Comparison of ENCODE assay signal across 9 mouse cellular contexts in the genomic region with DNA sequence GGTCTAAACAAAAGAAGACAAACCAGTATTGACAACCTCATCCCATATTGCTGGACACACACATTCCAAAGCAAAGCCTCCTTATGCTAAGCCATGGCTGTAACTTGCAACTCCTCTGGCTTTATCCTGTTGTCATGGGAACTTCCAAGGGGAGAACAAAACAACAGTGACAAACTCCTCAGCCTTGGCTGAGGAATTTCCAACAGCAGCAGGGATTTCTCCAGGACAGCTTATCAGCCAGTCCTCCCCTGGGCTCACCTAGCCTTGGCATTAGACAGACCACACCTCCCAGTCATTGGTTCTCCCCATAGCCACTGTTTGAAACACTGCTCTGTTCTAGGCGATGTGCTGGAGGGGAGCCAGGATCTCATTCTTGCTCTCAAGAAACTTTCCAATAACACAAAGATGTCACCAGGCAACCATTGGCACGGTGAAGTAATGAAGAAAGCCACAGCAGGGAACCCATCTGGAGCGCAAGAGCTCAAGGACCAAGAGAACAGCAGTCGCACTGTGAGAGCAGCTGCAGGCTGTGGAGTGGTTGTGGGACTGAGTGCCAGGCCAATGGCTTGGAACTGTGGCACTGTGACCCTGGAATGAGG. TPM values are rescaled to one million over a fixed set of nuclear protein-coding genes. Genes with fewer than 3 reads are reported as not detected.
DNase-seq lines count a peak whose midpoint lies in the region; ATAC-seq lines count a peak whose summit lies in the region.
"Had no signal": no experiment of that assay in that cellular context is flagged by ENCODE, and none has a peak within 500 bp of the region (broad histone marks: within the 10 kb centered on the region; RNA-seq: fewer than 3 reads in every experiment).

No protein-coding gene starts in this region.

- no peaks in the 10 kb centered on the region for H3K9me3 ChIP-seq in kidney, embryonic 16.5 days (ENCODE audit: low read length)
- no peaks in the 10 kb centered on the region for H3K9me3 ChIP-seq in embryonic facial prominence, embryonic 14.5 days (ENCODE audit: control insufficient read depth, low read length)
- H3K9me3 ChIP-seq in heart, embryonic 13.5 days, result no peaks in the 10 kb centered on the region
- H3K9me3 ChIP-seq in midbrain, embryonic 10.5 days (replicated peaks), result no peaks in the 10 kb centered on the region
- H3K9me3 ChIP-seq in stomach, embryonic 16.5 days (replicated peaks; ENCODE audit: control insufficient read depth, low read length), result no peaks in the 10 kb centered on the region

- no peak for DNase-seq in kidney, adult 9 months
- DNase-seq in embryonic facial prominence, embryonic 14.5 days (ENCODE audit: low spot score), result peak; percentile 68
- peak; percentile 86 for DNase-seq in layer of hippocampus, adult 9-11 months
- peak; percentile 61 for DNase-seq in midbrain, embryonic 10.5 days (ENCODE audit: low spot score)
- no peak for DNase-seq in urinary bladder, adult 2 months (ENCODE audit: low spot score)

- peak; percentile 76 for ATAC-seq in kidney, embryonic 16.5 days (ENCODE audit: low FRiP score, low TSS enrichment)
- peak; percentile 72; the same call in 1 of the 2 replicates for ATAC-seq in embryonic facial prominence, embryonic 14.5 days (ENCODE audit: low read depth)
- ATAC-seq in heart, embryonic 13.5 days (ENCODE audit: extremely low read depth, insufficient number of reproducible peaks, low FRiP score, low TSS enrichment), result 0 out of 2 replicates have a peak, but pooled peaks have one; percentile 40
- ATAC-seq in stomach, embryonic 16.5 days (ENCODE audit: insufficient read depth, low FRiP score), result peak; percentile 77; the same call in 1 of the 2 replicates

- peak overlapping the region; percentile 58 for H3K27ac ChIP-seq in kidney, embryonic 16.5 days (ENCODE audit: low read length)
- no peak overlapping the region for H3K27ac ChIP-seq in embryonic facial prominence, embryonic 14.5 days (replicated peaks; ENCODE audit: low read depth, low read length)
- peak overlapping the region; percentile 58; the same call in 1 of the 2 replicates for H3K27ac ChIP-seq in heart, embryonic 13.5 days (replicated peaks)
- peak overlapping the region; percentile 73 for H3K27ac ChIP-seq in midbrain, embryonic 10.5 days (replicated peaks)
- no peak overlapping the region; the same call in 1 of the 2 replicates for H3K27ac ChIP-seq in stomach, embryonic 16.5 days (ENCODE audit: low read length)

- 42% methylated on average over 4 of the region's 4 CpGs for WGBS in kidney, embryonic 16.5 days
- 28% methylated on average over 4 of the region's 4 CpGs for WGBS in embryonic facial prominence, embryonic 14.5 days
- 29% methylated on average over 4 of the region's 4 CpGs for WGBS in heart, embryonic 13.5 days
- WGBS in midbrain, embryonic 10.5 days, result 11% methylated on average over 4 of the region's 4 CpGs
- 51% methylated on average over 4 of the region's 4 CpGs for WGBS in stomach, embryonic 16.5 days

- no peaks in the 10 kb centered on the region for H3K27me3 ChIP-seq in kidney, embryonic 16.5 days (ENCODE audit: insufficient read depth, low read length)
- no peaks in the 10 kb centered on the region for H3K27me3 ChIP-seq in embryonic facial prominence, embryonic 14.5 days (replicated peaks; ENCODE audit: control insufficient read depth, insufficient read depth, low read length)
- H3K27me3 ChIP-seq in heart, embryonic 13.5 days (replicated peaks), result no peaks in the 10 kb centered on the region
- H3K27me3 ChIP-seq in midbrain, embryonic 10.5 days (ENCODE audit: low read depth, poor library complexity, severe bottlenecking), result peaks cover 12% of the 10 kb centered on the region
- no peaks in the 10 kb centered on the region for H3K27me3 ChIP-seq in stomach, embryonic 16.5 days (ENCODE audit: control insufficient read depth, insufficient read depth, low read length)
- H3K27me3 ChIP-seq: CH12.LX had no signal

- no peak overlapping the region for H3K4me2 ChIP-seq in kidney, embryonic 16.5 days (replicated peaks; ENCODE audit: low read depth, low read length)
- no peak overlapping the region for H3K4me2 ChIP-seq in embryonic facial prominence, embryonic 14.5 days (ENCODE audit: low read depth, low read length)
- H3K4me2 ChIP-seq in heart, embryonic 13.5 days, result peak overlapping the region; percentile 2; the same call in 1 of the 2 replicates
- no peak overlapping the region for H3K4me2 ChIP-seq in stomach, embryonic 16.5 days (ENCODE audit: low read depth, low read length)

- no peaks in the 10 kb centered on the region for H3K36me3 ChIP-seq in kidney, embryonic 16.5 days (ENCODE audit: insufficient read depth, low read length)
- no peaks in the 10 kb centered on the region for H3K36me3 ChIP-seq in embryonic facial prominence, embryonic 14.5 days (ENCODE audit: control insufficient read depth, insufficient read depth, low read length)
- no peaks in the 10 kb centered on the region for H3K36me3 ChIP-seq in heart, embryonic 13.5 days
- H3K36me3 ChIP-seq in midbrain, embryonic 10.5 days, result no peaks in the 10 kb centered on the region
- H3K36me3 ChIP-seq in stomach, embryonic 16.5 days (ENCODE audit: control insufficient read depth, insufficient read depth, low read length), result no peaks in the 10 kb centered on the region

- peaks cover 11% of the 10 kb centered on the region for H3K4me1 ChIP-seq in kidney, embryonic 16.5 days (ENCODE audit: insufficient read depth, low read length)
- H3K4me1 ChIP-seq in embryonic facial prominence, embryonic 14.5 days (ENCODE audit: control insufficient read depth, insufficient read depth, low read length), result peaks cover 5% of the 10 kb centered on the region; the same call in 1 of the 2 replicates
- peaks cover 21% of the 10 kb centered on the region for H3K4me1 ChIP-seq in heart, embryonic 13.5 days
- H3K4me1 ChIP-seq in midbrain, embryonic 10.5 days, result peaks cover 40% of the 10 kb centered on the region
- H3K4me1 ChIP-seq in stomach, embryonic 16.5 days (ENCODE audit: control insufficient read depth, insufficient read depth, low read length), result peaks cover 6% of the 10 kb centered on the region; the same call in 1 of the 2 replicates

- H3K9ac ChIP-seq in kidney, embryonic 16.5 days (replicated peaks; ENCODE audit: low read length), result no peak overlapping the region
- no peak overlapping the region for H3K9ac ChIP-seq in embryonic facial prominence, embryonic 14.5 days (ENCODE audit: low read depth, low read length)
- H3K9ac ChIP-seq in heart, embryonic 13.5 days, result no peak overlapping the region
- H3K9ac ChIP-seq in stomach, embryonic 16.5 days (ENCODE audit: low read length), result no peak overlapping the region

- no peak overlapping the region for H3K4me3 ChIP-seq in kidney, embryonic 16.5 days (ENCODE audit: low read length)
- H3K4me3 ChIP-seq in embryonic facial prominence, embryonic 14.5 days (ENCODE audit: low read depth, low read length), result no peak overlapping the region
- no peak overlapping the region for H3K4me3 ChIP-seq in heart, embryonic 13.5 days
- H3K4me3 ChIP-seq in midbrain, embryonic 10.5 days, result no peak overlapping the region
- H3K4me3 ChIP-seq in stomach, embryonic 16.5 days (replicated peaks; ENCODE audit: low read length), result no peak overlapping the region

RNA-seq across cellular contexts. Expression of a gene that starts 7.8 kb away (rescaled TPM):
- polyA plus RNA-seq in kidney, embryonic 16.5 days (2015; fragmentation: Nextera tagmentation; extraction: Ambion mirVana), result 0.10 and 0.37 TPM in 2 replicates
- polyA plus RNA-seq in embryonic facial prominence, embryonic 14.5 days (2014; fragmentation: Nextera tagmentation; extraction: Ambion mirVana), result 0.25 and 0.36 TPM in 2 replicates
- polyA plus RNA-seq in heart, embryonic 13.5 days (2015; fragmentation: Nextera tagmentation; extraction: Ambion mirVana), result 0.13 TPM in 1 of 2 replicates, not detected in the other
- polyA plus RNA-seq in midbrain, embryonic 10.5 days (2016; fragmentation: Nextera tagmentation; extraction: Ambion mirVana), result 0.35 and 0.47 TPM in 2 replicates
- polyA plus RNA-seq in stomach, embryonic 16.5 days (2015; fragmentation: Nextera tagmentation; extraction: Ambion mirVana), result 0.48 and 0.60 TPM in 2 replicates
- 0.63 and 0.69 TPM in 2 replicates for polyA plus RNA-seq in urinary bladder, adult 2 months (2012; rRNA removed)

RNA-seq across cellular contexts. Expression of a gene that starts 14.1 kb away (rescaled TPM):
- polyA plus RNA-seq in kidney, embryonic 16.5 days (2015; fragmentation: Nextera tagmentation; extraction: Ambion mirVana), result 24.2 and 24.3 TPM in 2 replicates
- polyA plus RNA-seq in embryonic facial prominence, embryonic 14.5 days (2014; fragmentation: Nextera tagmentation; extraction: Ambion mirVana), result 15.1 and 17.4 TPM in 2 replicates
- 4.5 and 4.9 TPM in 2 replicates for polyA plus RNA-seq in heart, embryonic 13.5 days (2015; fragmentation: Nextera tagmentation; extraction: Ambion mirVana)
- polyA plus RNA-seq in midbrain, embryonic 10.5 days (2016; fragmentation: Nextera tagmentation; extraction: Ambion mirVana), result 3.9 and 4.5 TPM in 2 replicates
- polyA plus RNA-seq in stomach, embryonic 16.5 days (2015; fragmentation: Nextera tagmentation; extraction: Ambion mirVana), result 21.4 and 22.1 TPM in 2 replicates
- 34.3 and 37.5 TPM in 2 replicates for polyA plus RNA-seq in urinary bladder, adult 2 months (2012; rRNA removed)

RNA-seq across cellular contexts. Expression of a gene that starts 46.4 kb away (rescaled TPM):
- polyA plus RNA-seq in kidney, embryonic 16.5 days (2015; fragmentation: Nextera tagmentation; extraction: Ambion mirVana), result 39.2 and 42.6 TPM in 2 replicates
- 37.4 and 38.8 TPM in 2 replicates for polyA plus RNA-seq in embryonic facial prominence, embryonic 14.5 days (2014; fragmentation: Nextera tagmentation; extraction: Ambion mirVana)
- polyA plus RNA-seq in heart, embryonic 13.5 days (2015; fragmentation: Nextera tagmentation; extraction: Ambion mirVana), result 20.9 and 23.5 TPM in 2 replicates
- polyA plus RNA-seq in midbrain, embryonic 10.5 days (2016; fragmentation: Nextera tagmentation; extraction: Ambion mirVana), result 48.8 and 52.9 TPM in 2 replicates
- 31.3 and 33.3 TPM in 2 replicates for polyA plus RNA-seq in stomach, embryonic 16.5 days (2015; fragmentation: Nextera tagmentation; extraction: Ambion mirVana)
- polyA plus RNA-seq in urinary bladder, adult 2 months (2012; rRNA removed), result 12.3 and 13.6 TPM in 2 replicates

RNA-seq across cellular contexts. Expression of a gene that starts 48.7 kb away (rescaled TPM):
- polyA plus RNA-seq in kidney, embryonic 16.5 days (2015; fragmentation: Nextera tagmentation; extraction: Ambion mirVana), result 0.37 and 0.45 TPM in 2 replicates
- polyA plus RNA-seq in embryonic facial prominence, embryonic 14.5 days (2014; fragmentation: Nextera tagmentation; extraction: Ambion mirVana), result not detected in 2 replicates
- polyA plus RNA-seq in heart, embryonic 13.5 days (2015; fragmentation: Nextera tagmentation; extraction: Ambion mirVana), result not detected in 2 replicates
- polyA plus RNA-seq in midbrain, embryonic 10.5 days (2016; fragmentation: Nextera tagmentation; extraction: Ambion mirVana), result not detected in 2 replicates
- polyA plus RNA-seq in stomach, embryonic 16.5 days (2015; fragmentation: Nextera tagmentation; extraction: Ambion mirVana), result not detected in 2 replicates
- not detected in 2 replicates for polyA plus RNA-seq in urinary bladder, adult 2 months (2012; rRNA removed)

Comparison
In these comparisons a context has a peak if more than half of its experiments do, and no peak if none do; other contexts are left out.
1. H3K27ac ChIP-seq: peak in kidney, embryonic 16.5 days (single experiment), heart, embryonic 13.5 days (single experiment) and midbrain, embryonic 10.5 days (single experiment); none in embryonic facial prominence, embryonic 14.5 days (single experiment) and stomach, embryonic 16.5 days (single experiment).
2. DNase-seq: peak in embryonic facial prominence, embryonic 14.5 days (single experiment), layer of hippocampus, adult 9-11 months (single experiment) and midbrain, embryonic 10.5 days (single experiment); none in kidney, adult 9 months (single experiment) and urinary bladder, adult 2 months (single experiment).
3. Peak in every context shown above with its lines, with median percentiles within 50 percentile points of each other: ATAC-seq.